Mouse (Mus musculus): ENCODE measurements at regions not wholly inside any gene's neighbourhood (a gene's known extent, or its start where the extent isn't known, plus 50 kb on each side); places are given as distances from the start of the nearest gene placed in this dataset.
"Not testable (repeated sequence)": the region's sequence is repeated elsewhere in the genome, so short reads cannot be mapped to it uniquely, and the experiment has no call there.

- H3K27ac ChIP-seq (ENCODE audit: low read depth); ATAC-seq (replicated peaks; ENCODE audit: low FRiP score, low TSS enrichment, low read depth): not testable (repeated sequence)
Measured at GRCm38 (mm10) chr7:59797212-59797611, 207.6 kb downstream of the Snurf start.

GRCm38 (mm10) chr7:59769749-59770148 lies 235.1 kb downstream of the Snurf start:
- H3K27me3 ChIP-seq (replicated peaks; ENCODE audit: control insufficient read depth, insufficient read depth, low read length); H3K4me2 ChIP-seq (ENCODE audit: low read length); H3K27ac ChIP-seq (ENCODE audit: low read depth); H3K36me3 ChIP-seq (ENCODE audit: control insufficient read depth, insufficient read depth, low read length); DNase-seq (ENCODE audit: low spot score); H3K4me1 ChIP-seq (replicated peaks; ENCODE audit: control insufficient read depth, insufficient read depth, low read length); ATAC-seq (replicated peaks; ENCODE audit: low FRiP score, low TSS enrichment, low read depth); H3K9me3 ChIP-seq (ENCODE audit: control insufficient read depth, low read length); H3K4me3 ChIP-seq (ENCODE audit: low read depth, low read length); H3K9ac ChIP-seq (ENCODE audit: low read length): not testable (repeated sequence)
- 68% methylated on average over 1 of the region's 1 CpGs for WGBS

More at GRCm38 (mm10) chr7:59797212-59797611, 207.6 kb downstream of the Snurf start:
- not testable (repeated sequence) for H3K4me3 ChIP-seq (ENCODE audit: low read depth, low read length); H3K27me3 ChIP-seq (replicated peaks; ENCODE audit: control insufficient read depth, insufficient read depth, low read length); H3K9ac ChIP-seq (ENCODE audit: low read length); H3K36me3 ChIP-seq (ENCODE audit: control insufficient read depth, insufficient read depth, low read length); H3K9me3 ChIP-seq (ENCODE audit: control insufficient read depth, low read length); H3K4me1 ChIP-seq (replicated peaks; ENCODE audit: control insufficient read depth, insufficient read depth, low read length); H3K4me2 ChIP-seq (ENCODE audit: low read length)
- 77% methylated on average over 4 of the region's 4 CpGs for WGBS
- peak; percentile 42 for DNase-seq (ENCODE audit: low spot score)

GRCm38 (mm10) chr7:59768641-59769040 lies 236.2 kb downstream of the Snurf start:
- not testable (repeated sequence) for H3K4me2 ChIP-seq (ENCODE audit: low read length); H3K27ac ChIP-seq (ENCODE audit: low read depth); H3K27me3 ChIP-seq (replicated peaks; ENCODE audit: control insufficient read depth, insufficient read depth, low read length); ATAC-seq (replicated peaks; ENCODE audit: low FRiP score, low TSS enrichment, low read depth); H3K4me1 ChIP-seq (replicated peaks; ENCODE audit: control insufficient read depth, insufficient read depth, low read length); H3K9me3 ChIP-seq (ENCODE audit: control insufficient read depth, low read length); H3K9ac ChIP-seq (ENCODE audit: low read length); H3K4me3 ChIP-seq (ENCODE audit: low read depth, low read length); DNase-seq (ENCODE audit: low spot score); H3K36me3 ChIP-seq (ENCODE audit: control insufficient read depth, insufficient read depth, low read length)
- WGBS, result 73% methylated on average over 2 of the region's 4 CpGs

GRCm38 (mm10) chr7:59767325-59767724 lies 237.5 kb downstream of the Snurf start:
- H3K4me1 ChIP-seq (replicated peaks; ENCODE audit: control insufficient read depth, insufficient read depth, low read length); H3K9ac ChIP-seq (ENCODE audit: low read length); DNase-seq (ENCODE audit: low spot score); H3K4me2 ChIP-seq (ENCODE audit: low read length); ATAC-seq (replicated peaks; ENCODE audit: low FRiP score, low TSS enrichment, low read depth); H3K4me3 ChIP-seq (ENCODE audit: low read depth, low read length); H3K27me3 ChIP-seq (replicated peaks; ENCODE audit: control insufficient read depth, insufficient read depth, low read length); H3K9me3 ChIP-seq (ENCODE audit: control insufficient read depth, low read length); H3K36me3 ChIP-seq (ENCODE audit: control insufficient read depth, insufficient read depth, low read length); H3K27ac ChIP-seq (ENCODE audit: low read depth): not testable (repeated sequence)
- WGBS, result 65% methylated on average over 1 of the region's 1 CpGs

Measured in intestine, embryonic 14.5 days (tissue).